ENCODE assay signal across 8 mouse cellular contexts in the genomic region with DNA sequence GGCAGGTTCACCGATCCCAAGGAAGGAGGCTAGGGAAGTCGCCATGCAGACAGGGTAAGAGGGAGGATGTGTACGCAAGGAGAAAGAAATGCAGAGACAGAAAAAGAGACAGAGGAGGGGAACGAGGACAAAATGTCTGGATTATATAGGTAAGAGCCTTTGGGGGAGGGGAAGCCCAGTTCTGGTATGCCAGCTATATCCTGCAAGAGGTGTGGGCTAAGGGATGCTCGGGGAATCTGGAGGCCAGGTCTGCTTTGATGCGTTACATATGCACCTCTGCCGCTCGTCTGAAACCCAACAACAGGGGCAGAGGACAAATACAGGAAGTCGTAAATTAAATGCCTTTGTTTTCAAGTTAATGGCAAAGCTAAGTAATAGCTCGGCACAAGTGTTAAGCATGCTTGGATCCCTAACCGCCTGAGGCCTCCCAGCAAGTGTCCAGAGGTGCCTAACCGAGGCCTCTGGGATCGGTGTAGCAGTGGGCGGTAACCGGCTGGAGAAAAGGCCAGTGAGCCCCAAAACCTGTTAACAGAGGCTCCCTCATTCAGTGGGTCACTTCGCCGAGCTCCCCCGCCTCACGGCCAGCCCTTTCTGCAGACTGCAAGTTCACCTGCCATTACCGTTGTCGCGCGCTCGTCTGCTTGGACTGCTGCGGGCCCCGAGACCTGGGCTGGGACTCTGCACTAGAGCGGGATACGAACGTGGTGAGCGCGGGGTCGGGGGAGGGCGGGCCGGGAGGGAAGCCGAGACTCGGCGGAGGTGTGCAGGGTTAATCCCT. TPM values are rescaled to one million over a fixed set of nuclear protein-coding genes. Genes with fewer than 3 reads are reported as not detected.
A peak's percentile ranks its signal among the peaks of the same experiment; 100 is the strongest.
DNase-seq lines count a peak whose midpoint lies in the region; ATAC-seq and TF ChIP-seq lines count a peak whose summit lies in the region.

No protein-coding gene starts in this region.

- TF ChIP-seq POLR2A in heart, adult 2 months (IDR thresholded peaks at IDR 0.05; ENCODE audit: insufficient read depth, low read depth, low read length), result no peak

- H3K4me1 ChIP-seq in heart, adult 2 months (ENCODE audit: control insufficient read depth, insufficient read depth, low read length), result peaks cover 16% of the 10 kb centered on the region
- H3K4me1 ChIP-seq in ES-E14 (ENCODE audit: control insufficient read depth in 2 of 2, insufficient read depth in 2 of 2, low read length in 2 of 2, poor library complexity in 1 of 2), result peaks cover 0 to 14% of the 10 kb centered on the region in 2 experiments; a peak in 1 of 4 replicates
- H3K4me1 ChIP-seq in intestine, embryonic 16.5 days (ENCODE audit: control insufficient read depth, insufficient read depth, low read length), result peaks cover 47% of the 10 kb centered on the region
- H3K4me1 ChIP-seq in midbrain, embryonic 11.5 days (ENCODE audit: control insufficient read depth, insufficient read depth, low read length), result peaks cover 27% of the 10 kb centered on the region

- peak in 1 of 2 experiments; percentile 64 for DNase-seq in heart, adult 2 months
- no peak for DNase-seq in heart, postnatal 36 days
- no peak for DNase-seq in ES-E14 (ENCODE audit: low read depth, low spot score)
- DNase-seq in midbrain, embryonic 11.5 days (ENCODE audit: low spot score, missing footprints), result no peak
- peak; percentile 73 for DNase-seq in thymus, postnatal 4 days
- no peak for DNase-seq in right cerebral cortex, postnatal 10 days (ENCODE audit: low spot score in 2 of 2)

- TF ChIP-seq EP300 in heart, adult 2 months (IDR thresholded peaks at IDR 0.05; ENCODE audit: insufficient read depth, low read depth, low read length), result no peak

- peak overlapping the region; percentile 74 for H3K9ac ChIP-seq in heart, adult 2 months (ENCODE audit: low read depth, low read length)
- peak overlapping the region; percentile 69 for H3K9ac ChIP-seq in ES-E14 (ENCODE audit: insufficient read depth, low read depth, low read length, poor library complexity, severe bottlenecking)
- peak overlapping the region; percentile 94 for H3K9ac ChIP-seq in intestine, embryonic 16.5 days (ENCODE audit: low read depth, low read length)
- peak overlapping the region; percentile 68 for H3K9ac ChIP-seq in midbrain, embryonic 11.5 days (ENCODE audit: low read length)

- H3K79me2 ChIP-seq in heart, adult 2 months (replicated peaks; ENCODE audit: control insufficient read depth, insufficient read depth, low read length), result peaks cover 5% of the 10 kb centered on the region

- H3K27me3 ChIP-seq in heart, adult 2 months (ENCODE audit: control insufficient read depth, insufficient read depth, low read length), result no peaks in the 10 kb centered on the region
- H3K27me3 ChIP-seq in intestine, embryonic 16.5 days (replicated peaks; ENCODE audit: control insufficient read depth, insufficient read depth, low read length), result no peaks in the 10 kb centered on the region
- H3K27me3 ChIP-seq in midbrain, embryonic 11.5 days (ENCODE audit: control insufficient read depth, insufficient read depth, low read length), result peaks cover 28% of the 10 kb centered on the region

- H3K9me3 ChIP-seq in ES-E14 (ENCODE audit: control insufficient read depth, insufficient read depth, low read depth, low read length), result no peaks in the 10 kb centered on the region
- H3K9me3 ChIP-seq in intestine, embryonic 16.5 days (ENCODE audit: control insufficient read depth, low read length), result no peaks in the 10 kb centered on the region
- no peaks in the 10 kb centered on the region for H3K9me3 ChIP-seq in midbrain, embryonic 11.5 days (ENCODE audit: control insufficient read depth, low read length)

- H3K4me2 ChIP-seq in intestine, embryonic 16.5 days (ENCODE audit: low read depth, low read length), result peak overlapping the region; percentile 96
- peak overlapping the region; percentile 93 for H3K4me2 ChIP-seq in midbrain, embryonic 11.5 days

- intact Hi-C loops in heart, adult 2 months (cut with DNase I), result loop anchor here (2.0 kb wide), 1 partner anchor 15 kb away; no protein-coding TSS in a partner anchor
- intact Hi-C loops in heart, postnatal 36 days (cut with DNase I), result no loop called here

- peak overlapping the region; percentile 60 for H3K4me3 ChIP-seq in heart, adult 2 months
- peak overlapping the region; percentile 61 to 67 for H3K4me3 ChIP-seq in ES-E14 (ENCODE audit: insufficient read depth in 1 of 2, low read depth in 1 of 2, low read length in 2 of 2, poor library complexity in 1 of 2, severe bottlenecking in 1 of 2)
- peak overlapping the region; percentile 84 for H3K4me3 ChIP-seq in intestine, embryonic 16.5 days (ENCODE audit: low read length)
- H3K4me3 ChIP-seq in midbrain, embryonic 11.5 days (ENCODE audit: low read depth, low read length), result peak overlapping the region; percentile 61

- peak overlapping the region; percentile 85 for H3K27ac ChIP-seq in heart, adult 2 months
- H3K27ac ChIP-seq in ES-E14 (ENCODE audit: insufficient read depth, low read depth, low read length, poor library complexity, severe bottlenecking), result peak overlapping the region; percentile 4; the same call in 1 of the 2 replicates
- peak overlapping the region; percentile 88 for H3K27ac ChIP-seq in intestine, embryonic 16.5 days (ENCODE audit: low read length)
- peak overlapping the region; percentile 51; the same call in 1 of the 2 replicates for H3K27ac ChIP-seq in midbrain, embryonic 11.5 days (ENCODE audit: low read depth, low read length)

- 10% methylated on average over 37 of the region's 37 CpGs for WGBS in heart, adult 2 months
- 4% methylated on average over 37 of the region's 37 CpGs for WGBS in intestine, embryonic 16.5 days
- WGBS in midbrain, embryonic 11.5 days, result 7% methylated on average over 37 of the region's 37 CpGs

- in situ Hi-C loops in ES-E14 (cut with MboI; ENCODE audit: low sequenced_read_pairs in 2 of 2, unreplicated experiment in 2 of 2), result no loop called here

- peak; percentile 6 for ATAC-seq in erythroblast, adult 5-6 weeks (replicated peaks; ENCODE audit: low FRiP score, poor library complexity, severe bottlenecking)
- peak; percentile 50 for ATAC-seq in intestine, embryonic 16.5 days
- ATAC-seq in midbrain, embryonic 11.5 days (ENCODE audit: low FRiP score), result peak; percentile 75

- no peak for TF ChIP-seq CTCF in heart, adult 2 months (IDR thresholded peaks at IDR 0.05)

- peaks cover 14% of the 10 kb centered on the region for H3K36me3 ChIP-seq in heart, adult 2 months (ENCODE audit: control insufficient read depth, insufficient read depth, low read length)
- peaks cover 12% of the 10 kb centered on the region for H3K36me3 ChIP-seq in ES-E14 (ENCODE audit: control insufficient read depth, insufficient read depth, low read length, poor library complexity, severe bottlenecking)
- peaks cover 12% of the 10 kb centered on the region; the same call in 1 of the 2 replicates for H3K36me3 ChIP-seq in intestine, embryonic 16.5 days (ENCODE audit: control insufficient read depth, insufficient read depth, low read length)
- peaks cover 3% of the 10 kb centered on the region; the same call in 1 of the 2 replicates for H3K36me3 ChIP-seq in midbrain, embryonic 11.5 days (ENCODE audit: control insufficient read depth, insufficient read depth, low read length)

RNA-seq across cellular contexts. Expression of gene Rassf1, which starts 2.4 kb away (rescaled TPM):
- total RNA-seq in heart, adult 2 months (2021), result 10 to 100 TPM; 12.6 to 13.4 TPM
- polyA plus RNA-seq in heart, adult 2 months (2012; rRNA removed), result 15.5 and 18.5 TPM in 2 replicates
- 10 to 100 TPM; 16.5 to 17.3 TPM for total RNA-seq in heart, postnatal 36 days (2021)
- total RNA-seq in ES-E14 (2012; rRNA removed), result 25.5 and 41.4 TPM in 2 replicates
- total RNA-seq in erythroblast, adult 5-6 weeks (2015; ENCODE audit: low replicate concordance), result 6.1 and 7.3 TPM in 2 replicates
- total RNA-seq in erythroblast, adult 5-6 weeks (2017; ENCODE audit: low replicate concordance), result 14.8 TPM in 2 replicates
- 52.5 and 53.7 TPM in 2 replicates for polyA plus RNA-seq in intestine, embryonic 16.5 days (2015; fragmentation: Nextera tagmentation; extraction: Ambion mirVana)
- 40.5 and 44.0 TPM in 2 replicates for polyA plus RNA-seq in midbrain, embryonic 11.5 days (2014; fragmentation: Nextera tagmentation; extraction: Ambion mirVana)

RNA-seq across cellular contexts. Expression of gene Zmynd10, which starts 6.6 kb away (rescaled TPM):
- total RNA-seq in heart, adult 2 months (2021), result not detected
- polyA plus RNA-seq in heart, adult 2 months (2012; rRNA removed), result 0.64 and 1.3 TPM in 2 replicates
- not detected for total RNA-seq in heart, postnatal 36 days (2021)
- total RNA-seq in ES-E14 (2012; rRNA removed), result 0.37 and 0.49 TPM in 2 replicates
- total RNA-seq in erythroblast, adult 5-6 weeks (2015; ENCODE audit: low replicate concordance), result not detected in 2 replicates
- not detected in 2 replicates for total RNA-seq in erythroblast, adult 5-6 weeks (2017; ENCODE audit: low replicate concordance)
- polyA plus RNA-seq in intestine, embryonic 16.5 days (2015; fragmentation: Nextera tagmentation; extraction: Ambion mirVana), result 2.3 and 2.5 TPM in 2 replicates
- 0.33 and 0.49 TPM in 2 replicates for polyA plus RNA-seq in midbrain, embryonic 11.5 days (2014; fragmentation: Nextera tagmentation; extraction: Ambion mirVana)

RNA-seq across cellular contexts. Expression of gene Tusc2, which starts 9.3 kb away (rescaled TPM):
- 10 to 100 TPM; 31.7 to 39.1 TPM for total RNA-seq in heart, adult 2 months (2021)
- polyA plus RNA-seq in heart, adult 2 months (2012; rRNA removed), result 45.8 and 60.4 TPM in 2 replicates
- total RNA-seq in heart, postnatal 36 days (2021), result 10 to 100 TPM; 35.1 to 35.3 TPM
- 14.0 and 14.2 TPM in 2 replicates for total RNA-seq in ES-E14 (2012; rRNA removed)
- 6.7 and 8.3 TPM in 2 replicates for total RNA-seq in erythroblast, adult 5-6 weeks (2015; ENCODE audit: low replicate concordance)
- 4.7 and 5.3 TPM in 2 replicates for total RNA-seq in erythroblast, adult 5-6 weeks (2017; ENCODE audit: low replicate concordance)
- polyA plus RNA-seq in intestine, embryonic 16.5 days (2015; fragmentation: Nextera tagmentation; extraction: Ambion mirVana), result 49.6 and 50.6 TPM in 2 replicates
- 94.5 and 94.6 TPM in 2 replicates for polyA plus RNA-seq in midbrain, embryonic 11.5 days (2014; fragmentation: Nextera tagmentation; extraction: Ambion mirVana)

RNA-seq across cellular contexts. Expression of gene Nprl2, which starts 11.7 kb away (rescaled TPM):
- total RNA-seq in heart, adult 2 months (2021), result 10 to 100 TPM; 17.2 to 22.1 TPM
- polyA plus RNA-seq in heart, adult 2 months (2012; rRNA removed), result 33.6 and 40.9 TPM in 2 replicates
- total RNA-seq in heart, postnatal 36 days (2021), result 10 to 100 TPM; 17.5 to 18.5 TPM
- total RNA-seq in ES-E14 (2012; rRNA removed), result 21.2 and 30.5 TPM in 2 replicates
- total RNA-seq in erythroblast, adult 5-6 weeks (2015; ENCODE audit: low replicate concordance), result 0.77 and 4.4 TPM in 2 replicates
- total RNA-seq in erythroblast, adult 5-6 weeks (2017; ENCODE audit: low replicate concordance), result 1.3 and 10.1 TPM in 2 replicates
- 39.1 and 39.8 TPM in 2 replicates for polyA plus RNA-seq in intestine, embryonic 16.5 days (2015; fragmentation: Nextera tagmentation; extraction: Ambion mirVana)
- polyA plus RNA-seq in midbrain, embryonic 11.5 days (2014; fragmentation: Nextera tagmentation; extraction: Ambion mirVana), result 39.1 and 43.3 TPM in 2 replicates

RNA-seq across cellular contexts. Expression of gene Cyb561d2, which starts 11.7 kb away (rescaled TPM):
- 1 to 10 TPM; 3.2 to 4.3 TPM for total RNA-seq in heart, adult 2 months (2021)
- polyA plus RNA-seq in heart, adult 2 months (2012; rRNA removed), result 10.6 and 11.0 TPM in 2 replicates
- 1 to 10 TPM; 4.7 to 5.3 TPM for total RNA-seq in heart, postnatal 36 days (2021)
- 25.3 and 35.2 TPM in 2 replicates for total RNA-seq in ES-E14 (2012; rRNA removed)
- total RNA-seq in erythroblast, adult 5-6 weeks (2015; ENCODE audit: low replicate concordance), result 7.5 and 11.1 TPM in 2 replicates
- 4.7 and 6.7 TPM in 2 replicates for total RNA-seq in erythroblast, adult 5-6 weeks (2017; ENCODE audit: low replicate concordance)
- 39.2 and 39.9 TPM in 2 replicates for polyA plus RNA-seq in intestine, embryonic 16.5 days (2015; fragmentation: Nextera tagmentation; extraction: Ambion mirVana)
- polyA plus RNA-seq in midbrain, embryonic 11.5 days (2014; fragmentation: Nextera tagmentation; extraction: Ambion mirVana), result 18.3 and 18.9 TPM in 2 replicates

Comparison
In these comparisons a context has a peak if more than half of its experiments do, and no peak if none do; other contexts are left out.
1. H3K27ac ChIP-seq: peak in every context shown above with its lines; median percentile 88 in intestine, embryonic 16.5 days; 85 in heart, adult 2 months; 51 in midbrain, embryonic 11.5 days; 4 in ES-E14.
2. ATAC-seq: peak in every context shown above with its lines; median percentile 75 in midbrain, embryonic 11.5 days; 50 in intestine, embryonic 16.5 days; 6 in erythroblast, adult 5-6 weeks.